Mouse (Mus musculus) right cerebral cortex, postnatal 36 days (tissue): ENCODE results near the gene Sorcs2.
"Not testable (repeated sequence)": the region's sequence is repeated elsewhere in the genome, so short reads cannot be mapped to it uniquely, and the experiment has no call there.

Experiments
- DNase-seq, 2 experiments: peaks; one replicate each; pipeline ENCODE4 v3.0.0; 2022; ENCODE audit warnings: low spot score in 2 of 2, mixed read lengths in 1 of 2

The Sorcs2 gene

DNA sequence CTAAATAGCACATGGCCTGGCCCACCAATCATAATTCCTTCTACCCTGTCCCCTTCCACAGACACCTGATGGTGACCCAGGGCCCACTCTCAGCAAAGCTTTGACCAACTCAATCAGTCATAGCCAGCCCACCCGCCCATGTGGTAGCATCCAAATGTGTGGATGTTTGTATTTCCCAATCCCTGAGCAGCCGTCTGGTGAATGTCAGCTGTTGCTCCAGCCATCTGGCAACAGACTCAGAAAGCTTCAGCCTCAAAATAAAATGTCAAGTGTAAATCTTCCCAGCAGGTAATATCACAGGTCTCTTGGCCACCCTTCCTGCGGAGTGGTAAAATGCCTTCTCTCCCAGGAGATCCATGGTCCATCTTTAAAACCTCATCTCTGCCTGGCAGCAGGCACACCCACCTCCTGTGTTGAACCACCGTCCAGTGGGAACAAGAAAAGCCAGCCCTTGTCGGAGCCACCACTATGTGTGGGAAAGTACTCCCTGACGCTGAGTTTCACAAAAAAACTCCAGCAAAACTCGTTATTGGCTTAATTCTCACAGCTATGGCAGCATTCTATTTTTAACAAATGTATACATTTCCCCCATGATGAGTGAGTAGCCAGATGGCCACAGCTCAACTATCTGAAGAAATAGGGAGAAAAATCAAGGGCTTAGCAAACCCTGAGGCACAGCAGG, 93.5 kb downstream of the Sorcs2 start:
- DNase-seq: peak in 1 of 2 experiments; percentile 47

DNA sequence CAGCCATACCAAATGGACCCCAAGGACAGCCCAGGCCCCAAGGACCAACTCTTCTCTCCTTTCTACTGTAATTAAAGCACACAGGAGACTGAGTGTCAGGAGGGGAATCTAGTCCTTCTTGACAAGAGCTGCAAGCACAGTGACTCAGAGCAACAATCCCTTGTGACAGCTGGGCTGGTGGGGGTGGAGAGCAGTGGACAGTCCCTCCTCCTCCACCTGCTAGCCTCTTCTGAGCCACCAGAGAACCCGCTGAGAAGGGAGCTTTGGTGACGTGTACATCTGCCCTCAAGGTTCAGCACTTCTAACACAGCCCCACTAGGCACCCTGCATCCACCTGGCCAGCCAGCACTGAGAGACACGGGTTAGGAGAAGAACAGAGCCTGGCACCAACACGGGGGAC, 96.8 kb downstream of the Sorcs2 start:
- DNase-seq: peak in 1 of 2 experiments; percentile 30

GRCm38 (mm10) chr5:36298049-36298448, 99.9 kb downstream of the Sorcs2 start:
- DNase-seq: no peak

GRCm38 (mm10) chr5:36297246-36297645, 100.7 kb downstream of the Sorcs2 start:
- no peak for DNase-seq

GRCm38 (mm10) chr5:36293109-36293900, 104.6 kb downstream of the Sorcs2 start:
- DNase-seq: no peak

- no peak for DNase-seq
Observed at GRCm38 (mm10) chr5:36292321-36292720, 105.6 kb downstream of the Sorcs2 start.

GRCm38 (mm10) chr5:36291191-36291590, 106.7 kb downstream of the Sorcs2 start:
- DNase-seq: no peak

DNA sequence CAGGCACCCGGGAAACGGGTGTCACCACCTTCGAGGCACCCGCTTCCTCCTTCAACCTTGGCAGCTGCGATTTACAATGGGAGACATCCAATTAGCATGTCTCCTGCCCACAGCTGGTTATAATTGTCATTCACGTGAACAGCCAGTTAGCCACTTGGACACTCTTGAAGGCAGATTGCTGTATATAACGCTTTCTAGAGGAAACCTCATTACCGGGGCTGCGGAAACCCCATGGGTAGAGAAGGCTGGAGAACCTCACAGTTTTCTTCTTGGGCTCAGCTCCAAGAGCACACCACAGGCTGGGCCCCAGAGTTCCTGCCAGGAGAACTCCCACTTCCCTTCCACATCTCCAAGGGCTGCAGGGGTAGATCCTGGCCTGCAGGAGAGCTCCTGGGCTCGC, 112.5 kb downstream of the Sorcs2 start:
- DNase-seq: peak; percentile 26 to 51

DNA sequence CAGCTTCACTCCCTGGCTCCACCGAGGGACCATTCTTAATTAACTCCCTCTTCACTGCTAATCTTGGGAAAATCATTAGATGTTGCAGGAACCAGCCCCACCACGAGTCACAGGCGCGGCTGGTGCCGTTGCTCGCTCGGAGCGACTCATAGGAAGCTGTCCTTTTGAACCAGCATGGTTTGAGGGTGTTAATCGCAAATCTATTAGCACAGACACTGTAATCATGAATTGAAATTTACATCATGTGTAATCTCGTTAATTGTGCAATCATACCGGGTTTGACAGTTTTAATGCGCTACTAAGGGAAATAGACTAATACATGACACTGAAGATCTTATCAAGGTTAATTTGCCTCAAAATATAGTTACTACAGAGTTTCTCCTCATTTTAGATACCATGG, 118.0 kb downstream of the Sorcs2 start:
- no peak for DNase-seq

GRCm38 (mm10) chr5:36274684-36275394, 123.1 kb downstream of the Sorcs2 start:
- DNase-seq: no peak

- no peak for DNase-seq
Observed at GRCm38 (mm10) chr5:36267194-36267769, 130.7 kb downstream of the Sorcs2 start.

- DNase-seq: no peak
Observed at GRCm38 (mm10) chr5:36260862-36261261, 137.1 kb downstream of the Sorcs2 start.

- no peak for DNase-seq
Observed at GRCm38 (mm10) chr5:36259691-36260124, 138.2 kb downstream of the Sorcs2 start.

GRCm38 (mm10) chr5:36258387-36259181, 139.4 kb downstream of the Sorcs2 start:
- peak in 1 of 2 experiments; percentile 30 for DNase-seq

DNA sequence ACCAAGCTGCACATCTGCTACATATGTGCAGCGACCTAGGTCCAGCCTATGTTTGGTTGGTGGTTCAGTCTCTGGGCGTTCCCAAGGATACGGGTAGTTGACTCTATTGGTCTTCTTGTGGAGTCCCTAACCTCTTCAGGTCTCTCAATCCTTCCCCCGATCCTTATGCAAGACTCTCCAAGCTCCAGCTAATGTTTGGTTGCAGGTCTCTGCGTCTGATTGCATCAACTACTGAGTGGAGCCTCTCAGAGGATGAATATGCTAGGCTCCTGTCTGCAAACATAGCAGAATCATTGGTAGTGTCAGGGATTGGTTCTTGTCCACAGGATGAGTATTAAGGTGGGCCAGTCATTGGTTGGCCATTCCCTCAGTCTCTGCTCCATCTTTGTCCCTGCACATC, 140.9 kb downstream of the Sorcs2 start:
- no peak for DNase-seq

- DNase-seq: no peak
Observed at GRCm38 (mm10) chr5:36254642-36255516, 143.1 kb downstream of the Sorcs2 start.

GRCm38 (mm10) chr5:36252746-36253504, 145.0 kb downstream of the Sorcs2 start:
- no peak for DNase-seq

DNA sequence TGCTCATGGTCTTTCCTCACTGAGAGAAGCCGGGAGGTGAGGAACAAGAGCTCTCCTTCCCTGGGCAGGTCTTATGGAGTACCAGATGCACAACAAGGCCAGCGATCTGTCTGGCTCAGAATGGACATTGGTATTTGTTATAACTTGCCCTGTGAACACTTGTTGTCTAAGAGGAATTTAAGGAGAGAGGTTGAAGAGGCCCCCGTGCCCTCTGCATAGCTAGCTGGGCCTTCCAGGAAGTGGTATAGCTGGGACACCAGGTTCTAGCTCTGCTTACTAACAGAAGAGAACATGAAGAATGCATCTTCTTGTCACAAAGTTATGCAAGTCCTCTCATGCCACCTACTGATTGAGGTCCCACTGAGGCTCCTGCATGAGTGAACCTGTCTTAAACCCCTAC, 149.9 kb downstream of the Sorcs2 start:
- DNase-seq: no peak

- not testable (repeated sequence) for DNase-seq
Observed at GRCm38 (mm10) chr5:36237526-36237925, 160.4 kb downstream of the Sorcs2 start.
